ENCODE assay signal across 24 mouse cellular contexts in the genomic region with DNA sequence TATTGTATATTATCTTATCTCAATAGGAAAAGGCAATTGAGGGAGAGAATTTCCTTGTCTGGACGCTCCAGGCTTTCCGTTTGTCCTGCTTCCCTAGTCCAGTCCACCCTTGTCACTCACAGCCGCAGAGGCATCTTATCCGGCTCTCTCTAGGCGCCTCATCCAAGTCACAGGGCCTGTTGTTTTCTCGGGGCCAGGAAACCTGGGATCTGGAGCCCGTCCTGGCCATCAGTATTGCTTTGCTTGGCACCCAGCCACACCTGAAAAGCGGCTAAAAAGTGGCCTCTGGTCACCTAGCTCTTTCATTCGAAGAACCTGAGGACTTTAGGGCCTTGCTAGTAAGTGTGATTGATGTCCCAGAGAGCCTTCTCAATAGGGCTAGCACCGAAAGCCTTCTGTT. TPM values are rescaled to one million over a fixed set of nuclear protein-coding genes. Genes with fewer than 3 reads are reported as not detected.
DNase-seq lines count a peak whose midpoint lies in the region; ATAC-seq and TF ChIP-seq lines count a peak whose summit lies in the region.
"Had no signal": no experiment of that assay in that cellular context is flagged by ENCODE, and none has a peak within 500 bp of the region (broad histone marks: within the 10 kb centered on the region; RNA-seq: fewer than 3 reads in every experiment).

No protein-coding gene starts in this region.

- ATAC-seq in forebrain, embryonic 11.5 days (replicated peaks; ENCODE audit: low FRiP score) = no peak
- no peak for ATAC-seq in forebrain, embryonic 13.5 days
- no peak for ATAC-seq in hindbrain, embryonic 16.5 days
- ATAC-seq in kidney, embryonic 14.5 days (ENCODE audit: low FRiP score, low TSS enrichment) = no peak
- no peak for ATAC-seq in lung, postnatal 0 days
- ATAC-seq: activated CD4-positive, CD25-positive, alpha-beta regulatory T cell, adult 4 months; forebrain, postnatal 0 days; inflammation-experienced regulatory T-cells, adult 6 months; midbrain, embryonic 15.5 days had no signal

- peaks cover 3% of the 10 kb centered on the region; the same call in 1 of the 2 replicates for H3K27me3 ChIP-seq in forebrain, embryonic 11.5 days (ENCODE audit: control insufficient read depth, insufficient read depth, low read length)
- peaks cover 3% of the 10 kb centered on the region; the same call in 1 of the 2 replicates for H3K27me3 ChIP-seq in forebrain, embryonic 13.5 days
- no peaks in the 10 kb centered on the region for H3K27me3 ChIP-seq in hindbrain, embryonic 16.5 days (replicated peaks; ENCODE audit: control insufficient read depth, insufficient read depth, low read length)
- peaks cover 13% of the 10 kb centered on the region for H3K27me3 ChIP-seq in hindbrain, embryonic 10.5 days (ENCODE audit: insufficient read depth, poor library complexity, severe bottlenecking)
- H3K27me3 ChIP-seq in kidney, embryonic 14.5 days (ENCODE audit: control insufficient read depth, insufficient read depth, low read length) = 0 out of 2 replicates have a peak, but pooled peaks cover 3% of the 10 kb centered on the region
- no peaks in the 10 kb centered on the region for H3K27me3 ChIP-seq in lung, postnatal 0 days (replicated peaks; ENCODE audit: insufficient read depth, low read length)
- H3K27me3 ChIP-seq: lung, embryonic 15.5 days; midbrain, embryonic 15.5 days; neural tube, embryonic 12.5 days; stomach, embryonic 15.5 days had no signal

- no peak for TF ChIP-seq CTCF in lung, postnatal 0 days (IDR thresholded peaks at IDR 0.05)

- H3K4me3 ChIP-seq in forebrain, embryonic 11.5 days (ENCODE audit: low read depth, low read length) = no peak overlapping the region
- no peak overlapping the region for H3K4me3 ChIP-seq in forebrain, embryonic 13.5 days
- no peak overlapping the region for H3K4me3 ChIP-seq in hindbrain, embryonic 16.5 days (ENCODE audit: low read length)
- no peak overlapping the region for H3K4me3 ChIP-seq in hindbrain, embryonic 10.5 days
- no peak overlapping the region for H3K4me3 ChIP-seq in kidney, embryonic 14.5 days (ENCODE audit: low read length)
- H3K4me3 ChIP-seq in lung, postnatal 0 days (ENCODE audit: low read depth, low read length) = no peak overlapping the region
- H3K4me3 ChIP-seq: embryonic facial prominence, embryonic 10.5 days; hindbrain, embryonic 13.5 days; liver, embryonic 15.5 days; lung, embryonic 15.5 days; midbrain, embryonic 15.5 days; neural tube, embryonic 12.5 days; stomach, embryonic 15.5 days had no signal

- no peaks in the 10 kb centered on the region for H3K36me3 ChIP-seq in forebrain, embryonic 11.5 days (ENCODE audit: control insufficient read depth, insufficient read depth, low read length)
- H3K36me3 ChIP-seq in forebrain, embryonic 13.5 days (ENCODE audit: poor library complexity, severe bottlenecking) = no peaks in the 10 kb centered on the region
- H3K36me3 ChIP-seq in hindbrain, embryonic 16.5 days (ENCODE audit: control insufficient read depth, insufficient read depth, low read length) = no peaks in the 10 kb centered on the region
- no peaks in the 10 kb centered on the region for H3K36me3 ChIP-seq in hindbrain, embryonic 10.5 days
- no peaks in the 10 kb centered on the region for H3K36me3 ChIP-seq in kidney, embryonic 14.5 days (ENCODE audit: control insufficient read depth, insufficient read depth, low read length)
- H3K36me3 ChIP-seq in lung, postnatal 0 days (ENCODE audit: insufficient read depth, low read length) = no peaks in the 10 kb centered on the region
- H3K36me3 ChIP-seq: embryonic facial prominence, embryonic 10.5 days; hindbrain, embryonic 13.5 days; liver, embryonic 15.5 days; lung, embryonic 15.5 days; midbrain, embryonic 15.5 days; neural tube, embryonic 12.5 days; stomach, embryonic 15.5 days had no signal

- DNase-seq in forebrain, embryonic 11.5 days (ENCODE audit: low spot score) = peak; percentile 39
- DNase-seq in hindbrain, embryonic 10.5 days (ENCODE audit: low spot score) = no peak
- DNase-seq in kidney, postnatal 25 days = peak; percentile 54 to 68
- no peak for DNase-seq in ovary, adult 18-20 months (ENCODE audit: low spot score)
- DNase-seq in lung, postnatal 0 days (ENCODE audit: low spot score) = no peak
- DNase-seq: adrenal gland, adult 8-10 months; cerebellum, adult 11-12 months; forebrain, postnatal 0 days; gastrocnemius, postnatal 14 days; right cerebral cortex, postnatal 4 days; thymus, adult 2 months had no signal

- H3K9ac ChIP-seq in forebrain, embryonic 11.5 days (ENCODE audit: low read length) = no peak overlapping the region
- H3K9ac ChIP-seq in forebrain, embryonic 13.5 days = no peak overlapping the region
- H3K9ac ChIP-seq in hindbrain, embryonic 16.5 days (ENCODE audit: low read depth, low read length) = 0 out of 2 replicates have a peak overlapping the region, but pooled peaks have one; percentile 20
- H3K9ac ChIP-seq in kidney, embryonic 14.5 days (ENCODE audit: low read depth, low read length) = no peak overlapping the region
- H3K9ac ChIP-seq in lung, postnatal 0 days (replicated peaks; ENCODE audit: low read depth) = no peak overlapping the region
- H3K9ac ChIP-seq: forebrain, postnatal 0 days; hindbrain, embryonic 13.5 days; liver, embryonic 15.5 days; lung, embryonic 15.5 days; midbrain, embryonic 15.5 days; neural tube, embryonic 12.5 days; stomach, embryonic 15.5 days had no signal

- H3K9me3 ChIP-seq in forebrain, embryonic 11.5 days (ENCODE audit: control insufficient read depth, low read length) = no peaks in the 10 kb centered on the region
- no peaks in the 10 kb centered on the region for H3K9me3 ChIP-seq in forebrain, embryonic 13.5 days (replicated peaks)
- no peaks in the 10 kb centered on the region for H3K9me3 ChIP-seq in hindbrain, embryonic 16.5 days (ENCODE audit: control insufficient read depth, low read length)
- no peaks in the 10 kb centered on the region for H3K9me3 ChIP-seq in hindbrain, embryonic 10.5 days
- no peaks in the 10 kb centered on the region for H3K9me3 ChIP-seq in kidney, embryonic 14.5 days (ENCODE audit: control insufficient read depth, low read length)
- H3K9me3 ChIP-seq in lung, postnatal 0 days (ENCODE audit: low read length) = no peaks in the 10 kb centered on the region
- H3K9me3 ChIP-seq: embryonic facial prominence, embryonic 10.5 days; hindbrain, embryonic 13.5 days; liver, embryonic 15.5 days; lung, embryonic 15.5 days; midbrain, embryonic 15.5 days; neural tube, embryonic 12.5 days; stomach, embryonic 15.5 days had no signal

- H3K4me1 ChIP-seq in forebrain, embryonic 11.5 days (replicated peaks; ENCODE audit: control insufficient read depth, insufficient read depth, low read length) = peaks cover 2% of the 10 kb centered on the region; the same call in 1 of the 2 replicates
- peaks cover 14% of the 10 kb centered on the region for H3K4me1 ChIP-seq in forebrain, embryonic 13.5 days
- H3K4me1 ChIP-seq in hindbrain, embryonic 16.5 days (ENCODE audit: control insufficient read depth, insufficient read depth, low read depth, low read length) = peaks cover 14% of the 10 kb centered on the region
- H3K4me1 ChIP-seq in hindbrain, embryonic 10.5 days (replicated peaks) = peaks cover 23% of the 10 kb centered on the region
- peaks cover 16% of the 10 kb centered on the region for H3K4me1 ChIP-seq in kidney, embryonic 14.5 days (ENCODE audit: control insufficient read depth, insufficient read depth, low read length)
- H3K4me1 ChIP-seq in lung, postnatal 0 days (ENCODE audit: insufficient read depth, low read depth, low read length) = peaks cover 9% of the 10 kb centered on the region

- no peak overlapping the region for H3K4me2 ChIP-seq in forebrain, embryonic 11.5 days (ENCODE audit: low read depth, low read length, severe bottlenecking)
- no peak overlapping the region for H3K4me2 ChIP-seq in forebrain, embryonic 13.5 days
- no peak overlapping the region for H3K4me2 ChIP-seq in hindbrain, embryonic 16.5 days (ENCODE audit: low read length)
- no peak overlapping the region for H3K4me2 ChIP-seq in kidney, embryonic 14.5 days (replicated peaks; ENCODE audit: low read depth, low read length)
- H3K4me2 ChIP-seq in lung, postnatal 0 days (replicated peaks; ENCODE audit: low read depth, low read length) = no peak overlapping the region
- H3K4me2 ChIP-seq: hindbrain, embryonic 13.5 days; liver, embryonic 15.5 days; lung, embryonic 15.5 days; midbrain, embryonic 15.5 days; neural tube, embryonic 12.5 days; stomach, embryonic 15.5 days had no signal

- H3K27ac ChIP-seq in forebrain, embryonic 11.5 days (ENCODE audit: low read depth, low read length) = no peak overlapping the region
- no peak overlapping the region for H3K27ac ChIP-seq in forebrain, embryonic 13.5 days
- H3K27ac ChIP-seq in hindbrain, embryonic 16.5 days (ENCODE audit: low read depth, low read length) = no peak overlapping the region
- no peak overlapping the region for H3K27ac ChIP-seq in hindbrain, embryonic 10.5 days
- H3K27ac ChIP-seq in kidney, embryonic 14.5 days (ENCODE audit: low read depth, low read length) = no peak overlapping the region
- H3K27ac ChIP-seq in lung, postnatal 0 days (ENCODE audit: low read length) = no peak overlapping the region
- H3K27ac ChIP-seq: embryonic facial prominence, embryonic 10.5 days; hindbrain, embryonic 13.5 days; liver, embryonic 15.5 days; lung, embryonic 15.5 days; macrophage; midbrain, embryonic 15.5 days; neural tube, embryonic 12.5 days; stomach, embryonic 15.5 days had no signal

- WGBS in forebrain, embryonic 11.5 days = 80% methylated on average over 10 of the region's 10 CpGs
- 75% methylated on average over 10 of the region's 10 CpGs for WGBS in forebrain, embryonic 13.5 days
- WGBS in hindbrain, embryonic 16.5 days = 71% methylated on average over 10 of the region's 10 CpGs
- 78% methylated on average over 10 of the region's 10 CpGs for WGBS in hindbrain, embryonic 10.5 days
- WGBS in kidney, embryonic 14.5 days = 53% methylated on average over 10 of the region's 10 CpGs
- WGBS in lung, postnatal 0 days = 38% methylated on average over 10 of the region's 10 CpGs

- TF ChIP-seq EP300 in lung, postnatal 0 days (IDR thresholded peaks at IDR 0.05) = no peak

RNA-seq across cellular contexts. Expression of a gene that starts 43.5 kb away (rescaled TPM):
- polyA plus RNA-seq in forebrain, embryonic 11.5 days (2014; fragmentation: Nextera tagmentation; extraction: Ambion mirVana) = 26.3 and 30.4 TPM in 2 replicates
- polyA plus RNA-seq in forebrain, embryonic 13.5 days (2015; fragmentation: Nextera tagmentation; extraction: Ambion mirVana) = 56.2 and 60.8 TPM in 2 replicates
- 67.5 and 72.3 TPM in 2 replicates for polyA plus RNA-seq in hindbrain, embryonic 16.5 days (2015; fragmentation: Nextera tagmentation; extraction: Ambion mirVana)
- 22.8 and 39.3 TPM in 2 replicates for polyA plus RNA-seq in hindbrain, embryonic 10.5 days (2016; fragmentation: Nextera tagmentation; extraction: Ambion mirVana)
- polyA plus RNA-seq in kidney, embryonic 14.5 days (2014; fragmentation: Nextera tagmentation; extraction: Ambion mirVana) = 14.1 and 15.1 TPM in 2 replicates
- 17.9 and 21.0 TPM in 2 replicates for polyA plus RNA-seq in lung, postnatal 0 days (2015; fragmentation: Nextera tagmentation; extraction: Ambion mirVana)
- polyA plus RNA-seq: macrophage had no signal

Comparison
In these comparisons a context has a peak if more than half of its experiments do, and no peak if none do; other contexts are left out.
1. DNase-seq: peak in forebrain, embryonic 11.5 days (single experiment) and kidney, postnatal 25 days (2 of 2); none in hindbrain, embryonic 10.5 days (single experiment), ovary, adult 18-20 months (single experiment) and lung, postnatal 0 days (single experiment).